Mouse (Mus musculus) thymus, adult 18-20 months (tissue): ENCODE data around the gene Bmx.

Experiments
- DNase-seq, 2 experiments: peaks; one replicate each; pipeline ENCODE4 v3.0.0; 2022; ENCODE audit warnings: mixed read lengths in 2 of 2

Bmx gene

GRCm38 (mm10) chrX:164258057-164258456 is at the start of gene Bmx:
Gene Bmx, minus strand, starts transcription at chrX:164258193.
- no peak for DNase-seq

DNA sequence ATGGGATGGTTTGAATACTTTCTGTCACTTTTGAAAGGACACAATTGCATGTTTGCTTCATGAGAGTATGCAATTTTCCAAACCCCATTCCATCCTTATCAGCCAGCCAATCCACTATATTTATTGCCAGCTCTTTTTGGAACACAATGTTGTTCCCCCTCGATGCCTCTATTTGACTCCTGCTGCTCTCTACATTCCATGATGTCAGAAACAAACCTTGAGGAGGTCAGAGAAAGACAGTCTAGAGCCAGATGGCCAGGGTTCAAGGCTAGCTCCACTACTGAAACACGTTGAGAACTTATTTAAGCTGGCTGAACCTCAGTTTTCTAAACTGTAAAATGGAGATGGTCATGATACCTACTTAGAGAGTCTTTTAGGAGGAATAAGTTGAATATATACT is 48.3 kb upstream of the Bmx start:
- no peak for DNase-seq

- no peak for DNase-seq
Measured at GRCm38 (mm10) chrX:164291147-164291546, 33.2 kb upstream of the Bmx start.

GRCm38 (mm10) chrX:164287077-164287476 is 29.1 kb upstream of the Bmx start:
- no peak for DNase-seq

DNA sequence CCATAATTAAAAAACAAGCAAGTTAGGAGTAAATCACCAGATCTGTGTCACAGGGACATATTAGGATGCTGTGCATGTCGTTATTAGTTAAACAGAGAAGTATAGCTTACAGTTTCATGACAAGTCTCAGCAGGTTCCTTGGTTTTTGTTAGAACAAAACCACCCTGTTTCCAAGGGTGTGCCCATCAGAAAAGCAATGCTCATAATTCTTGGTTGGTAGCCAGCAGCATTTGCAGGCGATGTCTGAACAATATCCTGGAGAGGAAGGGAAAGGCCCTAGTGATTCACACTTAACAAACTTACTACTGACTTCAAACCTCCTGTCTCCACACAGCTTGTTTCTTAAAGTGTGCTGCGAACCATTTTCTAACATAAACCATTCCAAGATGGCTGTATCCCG is 25.8 kb upstream of the Bmx start:
- DNase-seq: no peak

DNA sequence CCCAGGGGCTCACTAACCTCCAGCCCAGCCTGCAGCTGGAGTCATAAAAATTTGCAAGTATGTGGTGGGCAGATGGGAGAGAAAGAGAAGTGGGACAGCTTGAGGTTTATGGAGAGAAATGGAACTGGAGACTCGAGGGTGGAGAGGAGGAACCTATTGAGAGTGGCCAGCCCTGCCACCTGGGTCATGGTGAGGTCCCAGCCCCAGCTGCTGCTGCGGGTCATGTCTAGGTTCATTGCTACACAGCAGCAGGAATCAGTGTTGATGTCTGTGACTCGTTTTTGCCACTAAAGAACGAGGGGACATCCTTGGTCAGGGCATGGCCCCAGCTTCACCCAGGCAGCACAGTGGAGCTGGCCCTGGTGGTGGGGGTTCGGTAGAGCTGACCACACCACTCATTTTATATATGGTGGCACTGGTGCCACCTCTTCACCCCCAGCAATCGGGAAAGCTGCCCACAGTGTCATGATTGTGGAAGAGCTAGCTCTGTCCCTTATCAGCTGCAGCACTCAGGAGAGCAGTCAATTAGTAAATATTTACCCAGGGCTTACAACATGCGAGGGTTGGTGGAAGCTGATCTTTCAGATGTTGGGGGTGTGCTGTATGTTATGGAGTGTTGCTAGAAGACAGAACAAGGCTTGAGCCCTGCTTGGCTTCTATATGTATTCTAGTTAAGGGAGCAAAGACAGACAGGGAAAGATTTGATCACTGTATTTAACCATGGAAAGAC is 23.1 kb upstream of the Bmx start:
- DNase-seq: no peak

GRCm38 (mm10) chrX:164275536-164275935 is 17.5 kb upstream of the Bmx start:
- DNase-seq: no peak

- DNase-seq: no peak
Measured at GRCm38 (mm10) chrX:164270603-164271002, 12.6 kb upstream of the Bmx start.

GRCm38 (mm10) chrX:164269285-164269761 is 11.3 kb upstream of the Bmx start, which contains the start of gene Pir:
Gene Pir, plus strand, starts transcription at chrX:164269371.
- DNase-seq: peak; percentile 5 to 8

DNA sequence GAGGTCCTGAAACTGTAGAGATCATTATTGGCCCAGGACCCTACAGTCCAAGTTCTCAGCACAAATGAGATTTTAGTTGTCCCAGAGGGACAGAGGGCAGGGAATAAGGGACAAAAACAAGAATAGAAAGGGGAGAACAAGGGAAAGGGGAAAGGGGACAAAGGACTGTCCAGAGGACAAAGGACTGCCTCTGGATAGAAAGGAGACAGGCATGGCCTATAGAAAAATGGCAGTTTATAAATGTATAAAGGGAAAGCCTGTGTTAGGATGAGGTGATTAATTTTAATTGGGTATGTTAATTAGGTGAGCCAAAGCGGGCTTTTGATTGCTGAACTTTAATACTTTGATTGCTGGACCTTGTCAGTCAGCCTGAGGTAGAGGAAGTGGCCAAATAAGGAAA is 6.9 kb upstream of the Bmx start:
- DNase-seq: no peak

GRCm38 (mm10) chrX:164262286-164262685 is 4.3 kb upstream of the Bmx start:
- DNase-seq: no peak

DNA sequence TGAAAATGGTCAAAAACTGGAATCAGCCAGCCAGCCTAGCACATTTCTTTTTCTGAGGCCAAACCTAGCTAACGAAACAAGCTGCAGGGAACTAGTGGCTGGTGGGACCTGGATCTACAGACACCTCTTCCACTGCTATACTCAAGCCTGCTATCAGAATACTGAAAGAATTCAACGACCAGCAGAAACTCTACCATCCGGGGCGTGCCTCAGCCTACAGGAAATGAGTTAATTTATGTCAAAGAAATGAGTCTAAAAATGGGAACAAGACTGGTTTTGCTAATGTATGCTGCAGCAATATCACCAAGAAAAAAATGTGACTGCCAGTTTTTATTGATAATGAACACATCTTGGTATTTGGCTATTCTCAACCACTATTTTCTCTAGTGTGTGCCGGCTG is 669 bp upstream of the Bmx start:
- no peak for DNase-seq

DNA sequence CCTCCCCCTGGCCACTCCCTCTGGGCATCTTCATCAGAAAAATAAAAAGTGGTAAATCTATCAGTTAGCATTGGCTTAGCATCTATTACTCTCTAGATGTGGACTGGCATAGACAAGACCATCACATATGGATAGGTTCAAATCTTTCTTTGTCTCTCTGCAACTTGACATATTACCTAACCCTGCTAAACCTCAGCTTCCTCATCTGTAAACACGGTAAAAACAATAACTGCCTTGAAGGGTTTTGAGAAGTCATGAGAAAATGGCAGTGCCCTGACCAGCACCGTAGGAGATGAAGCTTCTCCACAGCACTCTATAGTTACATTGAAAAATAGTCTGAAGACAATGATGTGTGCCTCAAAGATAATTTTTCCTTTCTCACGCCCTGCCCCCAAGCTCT is 1.5 kb downstream of the Bmx start:
- no peak for DNase-seq

- DNase-seq: no peak
Measured at GRCm38 (mm10) chrX:164246722-164247121, 11.3 kb downstream of the Bmx start.

- DNase-seq: no peak
Measured at GRCm38 (mm10) chrX:164245714-164246113, 12.3 kb downstream of the Bmx start.

- DNase-seq: no peak
Measured at GRCm38 (mm10) chrX:164233380-164233779, 24.6 kb downstream of the Bmx start.

DNA sequence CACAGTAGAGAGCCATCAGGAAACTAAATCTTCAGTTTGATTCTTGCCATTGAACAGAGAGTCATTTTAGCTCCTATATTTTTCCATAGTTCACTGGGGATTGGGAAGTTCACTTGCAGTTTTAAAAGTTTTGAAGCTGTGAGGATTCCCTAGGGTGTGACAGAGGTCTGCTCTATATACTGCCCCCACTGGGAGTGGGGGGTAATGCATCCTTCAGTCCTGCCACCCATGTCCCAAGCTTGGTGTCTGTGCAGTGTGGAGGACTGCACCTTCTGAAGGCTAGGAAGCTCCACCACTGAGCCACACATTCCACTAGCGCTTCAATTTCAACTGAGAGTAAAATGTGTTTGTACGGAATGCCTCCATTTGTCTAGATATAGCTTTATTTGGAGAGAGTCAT is 36.0 kb downstream of the Bmx start:
- peak in 1 of 2 experiments; percentile 1 for DNase-seq

- DNase-seq: no peak
Measured at GRCm38 (mm10) chrX:164200547-164200946, 57.4 kb downstream of the Bmx start.

- DNase-seq: no peak
Measured at GRCm38 (mm10) chrX:164197679-164198078, 60.3 kb downstream of the Bmx start.

- DNase-seq: no peak
Measured at GRCm38 (mm10) chrX:164189880-164190279, 68.1 kb downstream of the Bmx start.

DNA sequence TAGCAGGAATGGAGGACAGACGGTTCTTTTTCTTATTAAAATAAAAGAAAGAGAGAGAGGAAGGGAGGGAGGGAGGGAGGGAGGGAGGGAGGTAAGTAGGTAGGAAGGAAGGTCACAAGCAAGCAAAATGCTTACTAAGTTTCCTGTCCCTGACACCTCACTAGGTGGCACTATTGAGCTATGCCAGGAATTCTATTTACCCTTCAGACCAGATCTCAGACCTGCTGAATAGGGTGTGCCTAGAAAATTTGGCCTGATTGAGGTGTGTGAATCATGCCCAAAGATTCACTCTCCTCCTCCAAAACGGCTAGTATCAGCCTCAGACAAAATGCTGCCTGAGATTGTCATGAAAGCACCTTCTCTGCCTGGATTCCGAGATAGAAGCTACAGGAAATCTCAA is 74.1 kb downstream of the Bmx start:
- DNase-seq: no peak

GRCm38 (mm10) chrX:164179746-164180145 is 78.2 kb downstream of the Bmx start:
- DNase-seq: no peak

- DNase-seq: no peak
Measured at GRCm38 (mm10) chrX:164178856-164179255, 79.1 kb downstream of the Bmx start.

- no peak for DNase-seq
Measured at GRCm38 (mm10) chrX:164175780-164176179, 82.2 kb downstream of the Bmx start.

DNA sequence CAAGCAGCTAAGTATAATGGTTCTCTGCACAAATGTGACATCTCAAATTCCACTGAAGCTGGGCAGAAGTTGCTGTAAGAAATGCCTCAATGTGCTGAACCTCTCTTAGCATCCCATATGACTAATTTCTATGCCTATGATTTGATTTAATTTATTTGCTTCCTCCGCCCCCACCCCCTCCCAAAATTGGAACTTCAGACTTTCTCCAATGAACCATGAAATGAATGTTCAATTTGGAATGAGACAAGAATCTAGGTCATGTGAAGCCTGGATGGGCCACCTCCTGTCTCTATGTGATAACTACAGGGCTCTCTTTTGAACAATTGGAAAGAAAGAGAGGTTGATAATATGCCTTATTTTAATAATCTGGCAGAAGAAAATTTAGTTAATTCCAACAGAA is 82.7 kb downstream of the Bmx start:
- no peak for DNase-seq
